Comparison of ENCODE assay signal across 27 mouse cellular contexts in the genomic region with DNA sequence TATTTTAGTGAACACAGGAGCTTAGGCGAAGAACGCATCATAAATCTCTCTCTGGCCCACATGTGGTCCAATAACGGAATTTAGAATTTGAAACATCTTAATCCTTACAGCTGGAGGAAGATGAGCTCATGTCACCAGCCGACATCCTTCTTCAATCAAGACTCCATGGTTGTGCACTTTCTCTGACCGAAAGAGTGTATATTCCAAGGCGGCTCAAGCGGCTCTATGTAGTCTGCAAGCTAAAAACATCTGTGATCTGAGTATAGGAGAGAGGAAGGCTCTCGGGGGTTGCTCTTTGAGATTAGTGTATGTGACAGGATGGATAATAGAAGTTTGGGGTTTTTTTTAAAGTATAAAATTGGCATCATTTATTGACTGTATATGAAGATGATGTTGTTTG.
DNase-seq lines count a peak whose midpoint lies in the region; ATAC-seq and TF ChIP-seq lines count a peak whose summit lies in the region.
"Had no signal": no experiment of that assay in that cellular context is flagged by ENCODE, and none has a peak within 500 bp of the region (broad histone marks: within the 10 kb centered on the region; RNA-seq: fewer than 3 reads in every experiment).

No protein-coding gene starts in this region.

- no peaks in the 10 kb centered on the region for H3K27me3 ChIP-seq in embryonic facial prominence, embryonic 14.5 days (replicated peaks; ENCODE audit: control insufficient read depth, insufficient read depth, low read length)
- no peaks in the 10 kb centered on the region for H3K27me3 ChIP-seq in embryonic facial prominence, embryonic 10.5 days (replicated peaks; ENCODE audit: low read depth, poor library complexity, severe bottlenecking)
- H3K27me3 ChIP-seq in stomach, embryonic 15.5 days (replicated peaks): no peaks in the 10 kb centered on the region
- no peaks in the 10 kb centered on the region for H3K27me3 ChIP-seq in stomach, postnatal 0 days (ENCODE audit: control insufficient read depth, insufficient read depth, low read length)
- H3K27me3 ChIP-seq: CH12.LX; embryonic facial prominence, embryonic 12.5 days; embryonic facial prominence, embryonic 15.5 days; forebrain, embryonic 13.5 days; forebrain, embryonic 15.5 days had no signal

- TF ChIP-seq EP300 in stomach, postnatal 0 days (optimal IDR thresholded peaks at IDR 0.05): no peak

- TF ChIP-seq CTCF in embryonic fibroblast, embryonic 13.5 days (IDR thresholded peaks at IDR 0.05; ENCODE audit: borderline replicate concordance, insufficient read depth, low read length): no peak
- TF ChIP-seq CTCF in stomach, postnatal 0 days (IDR thresholded peaks at IDR 0.05; ENCODE audit: low read depth): no peak

- no peak for TF ChIP-seq POLR2A in embryonic fibroblast, embryonic 13.5 days (IDR thresholded peaks at IDR 0.05; ENCODE audit: low read depth, low read length)

- 0 out of 2 replicates have a peak, but pooled peaks cover 3% of the 10 kb centered on the region for H3K4me1 ChIP-seq in embryonic facial prominence, embryonic 14.5 days (ENCODE audit: control insufficient read depth, insufficient read depth, low read length)
- H3K4me1 ChIP-seq in embryonic facial prominence, embryonic 10.5 days: peaks cover 9% of the 10 kb centered on the region
- H3K4me1 ChIP-seq in embryonic fibroblast, embryonic 13.5 days (ENCODE audit: control insufficient read depth, insufficient read depth, low read length): no peaks in the 10 kb centered on the region
- H3K4me1 ChIP-seq in stomach, embryonic 15.5 days: no peaks in the 10 kb centered on the region
- no peaks in the 10 kb centered on the region for H3K4me1 ChIP-seq in stomach, postnatal 0 days (replicated peaks; ENCODE audit: control insufficient read depth, insufficient read depth)
- H3K4me1 ChIP-seq: embryonic facial prominence, embryonic 12.5 days; embryonic facial prominence, embryonic 15.5 days; forebrain, embryonic 13.5 days; forebrain, embryonic 15.5 days had no signal

- no peak overlapping the region for H3K4me2 ChIP-seq in embryonic facial prominence, embryonic 14.5 days (ENCODE audit: low read depth, low read length)
- no peak overlapping the region for H3K4me2 ChIP-seq in stomach, embryonic 15.5 days
- H3K4me2 ChIP-seq in stomach, postnatal 0 days (replicated peaks; ENCODE audit: low read depth): no peak overlapping the region
- H3K4me2 ChIP-seq: embryonic facial prominence, embryonic 12.5 days; embryonic facial prominence, embryonic 15.5 days; forebrain, embryonic 13.5 days; forebrain, embryonic 15.5 days had no signal

- WGBS in embryonic facial prominence, embryonic 14.5 days: 55% methylated on average over 8 of the region's 8 CpGs
- 92% methylated on average over 8 of the region's 8 CpGs for WGBS in embryonic facial prominence, embryonic 10.5 days
- 52% methylated on average over 8 of the region's 8 CpGs for WGBS in stomach, embryonic 15.5 days
- WGBS in stomach, postnatal 0 days: 51% methylated on average over 8 of the region's 8 CpGs

- peak; percentile 30 for DNase-seq in embryonic facial prominence, embryonic 14.5 days (ENCODE audit: low spot score)
- no peak for DNase-seq in embryonic facial prominence, embryonic 10.5 days (ENCODE audit: low spot score)
- no peak for DNase-seq in stomach, postnatal 0 days (ENCODE audit: low spot score)
- no peak for DNase-seq in left cerebral cortex, postnatal 4 days
- DNase-seq in adrenal gland, postnatal 14 days: no peak
- DNase-seq: adrenal gland, adult 8-10 months; adrenal gland, postnatal 25 days; B cell, adult 2 months; cerebellum, adult 11 months; cerebellum, adult 18-20 months; cerebellum, adult 8-10 months; cerebellum, adult 9-11 months; cerebellum, postnatal 14 days; cerebellum, postnatal 36 days; embryo, embryonic 11 days; forebrain, postnatal 0 days had no signal

- intact Hi-C loops in left cerebral cortex, postnatal 4 days (cut with DNase I): no loop called here

- H3K9me3 ChIP-seq in embryonic facial prominence, embryonic 14.5 days (ENCODE audit: control insufficient read depth, low read length): no peaks in the 10 kb centered on the region
- no peaks in the 10 kb centered on the region for H3K9me3 ChIP-seq in embryonic facial prominence, embryonic 10.5 days
- H3K9me3 ChIP-seq in stomach, embryonic 15.5 days: no peaks in the 10 kb centered on the region
- no peaks in the 10 kb centered on the region for H3K9me3 ChIP-seq in stomach, postnatal 0 days (ENCODE audit: control insufficient read depth, low read length)
- H3K9me3 ChIP-seq: embryonic facial prominence, embryonic 12.5 days; embryonic facial prominence, embryonic 15.5 days; forebrain, embryonic 13.5 days; forebrain, embryonic 15.5 days; G1E had no signal

- H3K27ac ChIP-seq in embryonic facial prominence, embryonic 14.5 days (replicated peaks; ENCODE audit: low read depth, low read length): no peak overlapping the region
- no peak overlapping the region for H3K27ac ChIP-seq in embryonic facial prominence, embryonic 10.5 days (replicated peaks)
- H3K27ac ChIP-seq in embryonic fibroblast, embryonic 13.5 days (ENCODE audit: insufficient read depth, low read length): peak overlapping the region; percentile 26; the same call in 1 of the 2 replicates
- H3K27ac ChIP-seq in stomach, embryonic 15.5 days: no peak overlapping the region
- H3K27ac ChIP-seq in stomach, postnatal 0 days (replicated peaks): no peak overlapping the region
- H3K27ac ChIP-seq: embryonic facial prominence, embryonic 12.5 days; embryonic facial prominence, embryonic 15.5 days; forebrain, embryonic 13.5 days; forebrain, embryonic 15.5 days had no signal

- ATAC-seq in embryonic facial prominence, embryonic 14.5 days (ENCODE audit: low read depth): no peak
- peak; percentile 60; the same call in 1 of the 2 replicates for ATAC-seq in stomach, embryonic 15.5 days (ENCODE audit: insufficient read depth, low FRiP score, low read depth)
- ATAC-seq in stomach, postnatal 0 days (ENCODE audit: low FRiP score, low TSS enrichment): 0 out of 2 replicates have a peak, but pooled peaks have one; percentile 38
- ATAC-seq: activated CD4-positive, CD25-positive, alpha-beta regulatory T cell, adult 4 months; CD4-positive, CD25-positive, alpha-beta regulatory T cell, adult 4 months; forebrain, embryonic 13.5 days; forebrain, embryonic 15.5 days; forebrain, postnatal 0 days; Patski had no signal

- no peak overlapping the region for H3K4me3 ChIP-seq in embryonic facial prominence, embryonic 14.5 days (ENCODE audit: low read depth, low read length)
- H3K4me3 ChIP-seq in embryonic facial prominence, embryonic 10.5 days: no peak overlapping the region
- H3K4me3 ChIP-seq in embryonic fibroblast, embryonic 13.5 days (ENCODE audit: insufficient read depth, low read length): no peak overlapping the region
- H3K4me3 ChIP-seq in stomach, embryonic 15.5 days (replicated peaks): no peak overlapping the region
- H3K4me3 ChIP-seq in stomach, postnatal 0 days (ENCODE audit: low read depth, low read length): no peak overlapping the region
- H3K4me3 ChIP-seq: embryonic facial prominence, embryonic 12.5 days; embryonic facial prominence, embryonic 15.5 days; forebrain, embryonic 13.5 days; forebrain, embryonic 15.5 days had no signal

- no peaks in the 10 kb centered on the region for H3K36me3 ChIP-seq in embryonic facial prominence, embryonic 14.5 days (ENCODE audit: control insufficient read depth, insufficient read depth, low read length)
- no peaks in the 10 kb centered on the region for H3K36me3 ChIP-seq in embryonic facial prominence, embryonic 10.5 days (replicated peaks)
- no peaks in the 10 kb centered on the region for H3K36me3 ChIP-seq in stomach, embryonic 15.5 days
- no peaks in the 10 kb centered on the region for H3K36me3 ChIP-seq in stomach, postnatal 0 days (ENCODE audit: control insufficient read depth, insufficient read depth, low read length)
- H3K36me3 ChIP-seq: embryonic facial prominence, embryonic 12.5 days; embryonic facial prominence, embryonic 15.5 days; forebrain, embryonic 15.5 days; G1E had no signal

- H3K9ac ChIP-seq in embryonic facial prominence, embryonic 14.5 days (ENCODE audit: low read depth, low read length): no peak overlapping the region
- H3K9ac ChIP-seq in stomach, embryonic 15.5 days: no peak overlapping the region
- H3K9ac ChIP-seq in stomach, postnatal 0 days (ENCODE audit: low read length): no peak overlapping the region
- H3K9ac ChIP-seq: embryonic facial prominence, embryonic 12.5 days; embryonic facial prominence, embryonic 15.5 days; forebrain, embryonic 13.5 days; forebrain, embryonic 15.5 days; forebrain, postnatal 0 days had no signal
